Mouse (Mus musculus) liver, embryonic 12.5 days (tissue): ENCODE data around the gene 5730596B20Rik. TPM values are rescaled to one million over a fixed set of nuclear protein-coding genes. Genes with fewer than 3 reads are reported as not detected.

Experiments
- ATAC-seq: fragments of 200-750 bp; cut with Nextera tagmentation; 2 replicates; pipeline ENCODE4 v1.8.0; 2017; ENCODE audit warnings: moderate number of reproducible peaks, mild to moderate bottlenecking, moderate library complexity
- H3K27ac ChIP-seq: fragments of 300-500 bp; sonication (generic); 2 replicates; pipeline ENCODE4 v1.5.1; 2016; ENCODE audit warnings: mild to moderate bottlenecking
- H3K27me3 ChIP-seq: fragments of 300-500 bp; sonication (generic); replicated peaks from 2 replicates; pipeline ENCODE4 v1.6.1; 2016; ENCODE audit warnings: mild to moderate bottlenecking, moderate library complexity
- H3K36me3 ChIP-seq: fragments of 300-500 bp; sonication (generic); 2 replicates; pipeline ENCODE4 v1.6.1; 2016; ENCODE audit warnings: mild to moderate bottlenecking, moderate library complexity
- H3K4me1 ChIP-seq: fragments of 300-500 bp; sonication (generic); 2 replicates; pipeline ENCODE4 v1.6.1; 2016
- H3K4me2 ChIP-seq: fragments of 300-500 bp; sonication (generic); 2 replicates; pipeline ENCODE4 v1.6.1; 2016; ENCODE audit warnings: mild to moderate bottlenecking, moderate library complexity
- H3K4me3 ChIP-seq: fragments of 300-500 bp; sonication (generic); 2 replicates; pipeline ENCODE4 v1.5.1; 2016; ENCODE audit warnings: mild to moderate bottlenecking, moderate library complexity
- H3K9ac ChIP-seq: fragments of 300-500 bp; sonication (generic); 2 replicates; pipeline ENCODE4 v1.6.1; 2016; ENCODE audit warnings: mild to moderate bottlenecking, moderate library complexity
- H3K9me3 ChIP-seq: fragments of 300-500 bp; sonication (generic); replicated peaks from 2 replicates; pipeline ENCODE4 v1.6.1; 2016; ENCODE audit warnings: mild to moderate bottlenecking, moderate library complexity
- WGBS: fragments of 180-500 bp; shearing (Covaris S2); methylation state at CpG from one replicate; pipeline ENCODE4 v1.1.7; 2016; ENCODE audit not compliant: insufficient replicate concordance; 5-methylcytosine and 5-hydroxymethylcytosine counted together
- polyA plus RNA-seq: library from polyadenylated mRNA; unstranded; fragments of >200 nt; fragmentation: Nextera tagmentation; extraction: Ambion mirVana; gene quantifications from 2 replicates; pipeline ENCODE4 v1.2.1, GENCODE M21; 2016

Gene 5730596B20Rik
- polyA plus RNA-seq, 1 experiment from 2014 or later, result 0.29 TPM

GRCm38 (mm10) chr6:52180213-52180710, 3.0 kb downstream of the 5730596B20Rik start:
- 9% methylated on average over 11 of the region's 11 CpGs for WGBS
- no peak overlapping the region for H3K27ac ChIP-seq
- H3K4me2 ChIP-seq, result peak overlapping the region; percentile 43
- H3K27me3 ChIP-seq, result peaks cover 100% of the 10 kb centered on the region
- peaks cover 13% of the 10 kb centered on the region; the same call in 1 of the 2 replicates for H3K4me1 ChIP-seq
- no peak for ATAC-seq
- H3K9me3 ChIP-seq, result no peaks in the 10 kb centered on the region
- H3K36me3 ChIP-seq, result no peaks in the 10 kb centered on the region
- no peak overlapping the region for H3K9ac ChIP-seq
- peak overlapping the region; percentile 26; the same call in 1 of the 2 replicates for H3K4me3 ChIP-seq

DNA sequence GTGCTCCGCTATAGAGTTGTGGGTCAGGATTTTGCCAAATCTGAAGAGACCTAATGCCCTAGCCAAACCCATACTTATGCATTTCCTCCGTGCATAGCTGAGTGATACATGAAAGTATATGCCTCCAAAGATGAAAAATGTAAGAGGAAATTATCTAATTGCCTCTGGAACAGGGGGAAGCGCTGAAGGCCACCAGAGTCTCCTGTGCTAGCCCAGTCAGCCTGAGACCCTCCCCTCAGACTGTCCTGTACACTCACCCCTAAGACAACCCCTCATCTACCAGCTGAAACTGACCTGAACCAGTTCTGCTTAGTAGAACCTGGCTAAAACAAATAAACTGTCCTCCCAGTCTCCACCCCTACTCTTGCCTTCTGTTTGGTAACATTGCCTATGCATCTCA, 3.4 kb downstream of the 5730596B20Rik start:
- Histone ChIP-seq H3K36me3 (no peaks in the 10 kb centered on the region), H3K4me3 (no peak overlapping the region), H3K9ac (no peak overlapping the region), H3K9me3 (no peaks in the 10 kb centered on the region), H3K27ac (no peak overlapping the region), H3K27me3 (peaks cover 100% of the 10 kb centered on the region), H3K4me1 (peaks cover 13% of the 10 kb centered on the region; the same call in 1 of the 2 replicates), H3K4me2 (no peak overlapping the region)
- no peak for ATAC-seq
- 14% methylated on average over 3 of the region's 3 CpGs for WGBS

DNA sequence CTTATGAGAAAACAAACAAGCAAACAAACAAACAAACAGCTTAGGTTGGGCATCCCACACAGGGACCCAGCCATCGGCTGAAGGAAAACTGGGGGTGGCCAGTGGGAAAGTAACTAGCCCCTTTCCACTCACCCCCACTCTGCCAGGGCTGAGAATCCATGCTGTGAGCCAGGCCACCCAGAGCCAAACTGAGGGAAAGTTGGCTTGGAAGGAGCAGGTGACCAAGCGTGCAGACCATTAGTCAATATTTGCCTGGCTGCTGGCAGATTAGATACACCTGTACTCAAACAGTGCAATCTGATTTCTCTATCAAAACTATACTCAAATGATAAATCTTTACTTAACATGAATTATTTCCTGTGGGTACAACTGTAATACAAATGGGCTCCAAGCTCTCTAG, 4.7 kb downstream of the 5730596B20Rik start:
- Histone ChIP-seq H3K4me2 (no peak overlapping the region), H3K4me3 (no peak overlapping the region), H3K9me3 (no peaks in the 10 kb centered on the region), H3K9ac (no peak overlapping the region), H3K27me3 (peaks cover 100% of the 10 kb centered on the region), H3K4me1 (peaks cover 13% of the 10 kb centered on the region; the same call in 1 of the 2 replicates), H3K27ac (no peak overlapping the region), H3K36me3 (no peaks in the 10 kb centered on the region)
- 27% methylated on average over 2 of the region's 2 CpGs for WGBS
- ATAC-seq, result no peak

DNA sequence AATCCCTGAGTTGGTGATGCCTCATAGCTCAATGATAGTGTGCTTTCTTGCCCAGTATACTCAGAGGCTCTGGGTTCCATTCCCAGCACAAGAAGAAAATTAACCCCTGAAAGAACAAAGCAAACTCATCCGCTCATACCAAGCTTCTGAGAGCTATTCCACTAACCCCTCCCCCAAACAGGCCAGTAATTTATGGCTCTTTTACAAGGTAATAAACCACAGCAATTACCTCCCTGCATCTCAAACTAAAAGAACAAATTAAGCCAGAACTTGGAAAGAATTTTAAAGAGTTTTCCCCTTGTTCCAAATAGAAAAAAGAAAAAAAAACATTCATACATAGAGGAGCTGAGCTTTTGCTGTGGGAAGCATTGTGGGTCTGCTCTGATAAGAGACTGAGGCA, 5.5 kb downstream of the 5730596B20Rik start:
- H3K9ac ChIP-seq, result no peak overlapping the region
- peak overlapping the region; percentile 29; the same call in 1 of the 2 replicates for H3K4me2 ChIP-seq
- 32% methylated on average over 1 of the region's 1 CpGs for WGBS
- H3K36me3 ChIP-seq, result no peaks in the 10 kb centered on the region
- H3K9me3 ChIP-seq, result no peaks in the 10 kb centered on the region
- H3K4me1 ChIP-seq, result peaks cover 13% of the 10 kb centered on the region; the same call in 1 of the 2 replicates
- H3K27ac ChIP-seq, result peak overlapping the region; percentile 49; the same call in 1 of the 2 replicates
- no peak for ATAC-seq
- peaks cover 100% of the 10 kb centered on the region for H3K27me3 ChIP-seq
- no peak overlapping the region for H3K4me3 ChIP-seq

GRCm38 (mm10) chr6:52183311-52184080, 6.2 kb downstream of the 5730596B20Rik start:
- Histone ChIP-seq H3K9me3 (no peaks in the 10 kb centered on the region), H3K4me1 (peaks cover 13% of the 10 kb centered on the region; the same call in 1 of the 2 replicates), H3K27me3 (peaks cover 100% of the 10 kb centered on the region), H3K4me3 (no peak overlapping the region), H3K9ac (no peak overlapping the region), H3K4me2 (peak overlapping the region; percentile 29; the same call in 1 of the 2 replicates), H3K36me3 (no peaks in the 10 kb centered on the region), H3K27ac (peak overlapping the region; percentile 49; the same call in 1 of the 2 replicates)
- 23% methylated on average over 10 of the region's 10 CpGs for WGBS
- no peak for ATAC-seq

- Histone ChIP-seq H3K4me3 (no peak overlapping the region), H3K27me3 (peaks cover 100% of the 10 kb centered on the region), H3K36me3 (no peaks in the 10 kb centered on the region), H3K9ac (no peak overlapping the region), H3K9me3 (no peaks in the 10 kb centered on the region), H3K27ac (no peak overlapping the region), H3K4me2 (no peak overlapping the region), H3K4me1 (peaks cover 13% of the 10 kb centered on the region; the same call in 1 of the 2 replicates)
- 6% methylated on average over 6 of the region's 6 CpGs for whole genome bisulfite sequencing
- ATAC-seq, result no peak
Observed at GRCm38 (mm10) chr6:52184668-52185067, 7.4 kb downstream of the 5730596B20Rik start.

- 3% methylated on average over 19 of the region's 19 CpGs for WGBS
- no peak overlapping the region for H3K27ac ChIP-seq
- no peak overlapping the region for H3K4me2 ChIP-seq
Observed at GRCm38 (mm10) chr6:52185222-52185621, 7.9 kb downstream of the 5730596B20Rik start.

GRCm38 (mm10) chr6:52185834-52186233, 8.5 kb downstream of the 5730596B20Rik start:
- Histone ChIP-seq H3K4me2 (no peak overlapping the region), H3K9me3 (no peaks in the 10 kb centered on the region), H3K4me3 (no peak overlapping the region), H3K36me3 (no peaks in the 10 kb centered on the region), H3K9ac (no peak overlapping the region), H3K27ac (no peak overlapping the region), H3K4me1 (peaks cover 13% of the 10 kb centered on the region; the same call in 1 of the 2 replicates), H3K27me3 (peaks cover 100% of the 10 kb centered on the region)
- no peak for ATAC-seq
- 15% methylated on average over 3 of the region's 3 CpGs for whole genome bisulfite sequencing

More at GRCm38 (mm10) chr6:52185222-52185621, 7.9 kb downstream of the 5730596B20Rik start:
- H3K27me3 ChIP-seq, result peaks cover 100% of the 10 kb centered on the region
- H3K4me3 ChIP-seq, result no peak overlapping the region
- peaks cover 13% of the 10 kb centered on the region; the same call in 1 of the 2 replicates for H3K4me1 ChIP-seq
- ATAC-seq, result no peak
- H3K9ac ChIP-seq, result no peak overlapping the region
- no peaks in the 10 kb centered on the region for H3K36me3 ChIP-seq
- H3K9me3 ChIP-seq, result no peaks in the 10 kb centered on the region

- 27% methylated on average over 1 of the region's 1 CpGs for WGBS
- peaks cover 100% of the 10 kb centered on the region for H3K27me3 ChIP-seq
- peaks cover 15% of the 10 kb centered on the region; the same call in 1 of the 2 replicates for H3K4me1 ChIP-seq
Observed at GRCm38 (mm10) chr6:52186500-52186899, 9.2 kb downstream of the 5730596B20Rik start.

GRCm38 (mm10) chr6:52189172-52189591, 11.9 kb downstream of the 5730596B20Rik start:
- WGBS, result 17% methylated on average over 5 of the region's 5 CpGs
- no peaks in the 10 kb centered on the region for H3K36me3 ChIP-seq
- no peak for ATAC-seq
- H3K4me1 ChIP-seq, result peaks cover 16% of the 10 kb centered on the region
- H3K4me2 ChIP-seq, result no peak overlapping the region
- no peak overlapping the region for H3K9ac ChIP-seq
- H3K9me3 ChIP-seq, result no peaks in the 10 kb centered on the region
- peaks cover 99% of the 10 kb centered on the region for H3K27me3 ChIP-seq
- no peak overlapping the region for H3K27ac ChIP-seq
- H3K4me3 ChIP-seq, result no peak overlapping the region

More at GRCm38 (mm10) chr6:52186500-52186899, 9.2 kb downstream of the 5730596B20Rik start:
- Histone ChIP-seq H3K9me3 (no peaks in the 10 kb centered on the region), H3K27ac (no peak overlapping the region), H3K4me3 (no peak overlapping the region), H3K4me2 (no peak overlapping the region), H3K9ac (no peak overlapping the region), H3K36me3 (no peaks in the 10 kb centered on the region)
- no peak for ATAC-seq

DNA sequence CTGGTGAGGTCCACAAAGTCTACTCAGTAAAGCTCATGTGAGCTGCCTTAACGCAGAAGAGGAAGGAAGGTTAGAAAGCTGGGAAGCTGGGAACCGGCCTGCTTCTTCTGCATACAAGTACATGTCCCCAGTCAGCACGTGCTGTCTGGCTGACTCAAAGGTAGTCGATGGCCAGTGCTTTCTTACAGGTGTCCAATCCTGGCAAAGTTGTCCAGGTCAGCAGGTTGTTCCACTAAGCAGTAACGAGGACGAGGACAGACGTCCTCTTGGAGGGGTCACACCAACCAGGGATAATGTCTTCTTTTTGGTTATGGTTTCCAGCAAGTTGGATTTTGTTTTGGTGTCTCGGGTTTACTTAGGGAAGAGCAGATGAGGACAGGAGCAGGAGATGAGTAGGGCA, 12.6 kb downstream of the 5730596B20Rik start:
- Histone ChIP-seq H3K9ac (no peak overlapping the region), H3K4me1 (peaks cover 13% of the 10 kb centered on the region), H3K4me3 (0 out of 2 replicates have a peak overlapping the region, but pooled peaks have one; percentile 54), H3K9me3 (no peaks in the 10 kb centered on the region), H3K27me3 (peaks cover 99% of the 10 kb centered on the region), H3K4me2 (peak overlapping the region; percentile 63; the same call in 1 of the 2 replicates), H3K27ac (no peak overlapping the region), H3K36me3 (no peaks in the 10 kb centered on the region)
- WGBS, result 11% methylated on average over 8 of the region's 8 CpGs
- no peak for ATAC-seq

DNA sequence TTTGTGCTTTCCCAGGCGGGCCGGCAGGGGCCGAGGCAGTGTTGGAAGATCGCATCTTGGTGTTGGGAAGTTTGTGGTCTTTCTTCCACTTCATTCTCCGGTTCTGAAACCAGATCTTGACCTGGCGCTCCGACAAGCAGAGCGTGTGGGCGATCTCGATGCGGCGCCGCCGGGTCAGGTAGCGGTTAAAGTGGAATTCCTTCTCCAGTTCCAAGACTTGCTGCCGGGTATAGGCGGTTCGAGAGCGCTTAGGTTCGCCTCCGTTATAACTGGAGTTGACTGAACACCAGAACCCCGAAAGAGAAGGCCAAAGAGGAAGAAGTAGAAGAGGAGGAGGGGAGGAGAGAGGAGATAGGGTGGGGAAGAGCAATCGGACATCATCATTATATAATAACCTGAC, 13.1 kb downstream of the 5730596B20Rik start:
- Histone ChIP-seq H3K4me3 (peak overlapping the region; percentile 54), H3K4me2 (peak overlapping the region; percentile 63), H3K4me1 (peaks cover 13% of the 10 kb centered on the region), H3K27ac (0 out of 2 replicates have a peak overlapping the region, but pooled peaks have one; percentile 6), H3K36me3 (no peaks in the 10 kb centered on the region), H3K9me3 (no peaks in the 10 kb centered on the region), H3K27me3 (peaks cover 99% of the 10 kb centered on the region), H3K9ac (no peak overlapping the region; the same call in 1 of the 2 replicates)
- ATAC-seq, result no peak
- WGBS, result 2% methylated on average over 23 of the region's 23 CpGs
